Mouse (Mus musculus): Measurements from ENCODE around the gene Siva1. TPM values are rescaled to one million over a fixed set of nuclear protein-coding genes. Genes with fewer than 3 reads are reported as not detected.

The Siva1 gene
- total and polyA plus RNA-seq, 3 experiments: 60.7 to 214 (median 98.9) TPM

GRCm38 (mm10) chr12:112664656-112665055 is 20.2 kb downstream of the Siva1 start:
- H3K36me3 ChIP-seq (replicated peaks): peaks cover 99% of the 10 kb centered on the region

GRCm38 (mm10) chr12:112665445-112665844 is 21.0 kb downstream of the Siva1 start:
- no peak for TF ChIP-seq GATA1 (IDR thresholded peaks at IDR 0.05; ENCODE audit: borderline replicate concordance, low read length)
- no peak for TF ChIP-seq CTCF (IDR thresholded peaks at IDR 0.05; ENCODE audit: low read depth, low read length)
- no peak for TF ChIP-seq TAL1 (conservative IDR thresholded peaks at IDR 0.05; ENCODE audit: low read depth, low read length)
- TF ChIP-seq POLR2AphosphoS5 (IDR thresholded peaks at IDR 0.05; ENCODE audit: insufficient replicate concordance, low read depth, low read length): no peak
- no peak for TF ChIP-seq GATA2 (IDR thresholded peaks at IDR 0.05; ENCODE audit: borderline replicate concordance, low read depth, low read length)
- ATAC-seq (ENCODE audit: extremely low read depth, insufficient number of reproducible peaks, low FRiP score, poor library complexity, severe bottlenecking) (no peak), DNase-seq (ENCODE audit: low spot score) (no peak)
- peaks cover 99% of the 10 kb centered on the region for H3K36me3 ChIP-seq (replicated peaks)
- H3K4me3 ChIP-seq (ENCODE audit: low read depth, low read length): no peak overlapping the region
- no peaks in the 10 kb centered on the region for H3K27me3 ChIP-seq (ENCODE audit: insufficient read depth, low read length)
- peaks cover 80% of the 10 kb centered on the region for H3K4me1 ChIP-seq (ENCODE audit: insufficient read depth, low read depth, low read length)
- H3K9me3 ChIP-seq (replicated peaks): no peaks in the 10 kb centered on the region

More at GRCm38 (mm10) chr12:112664656-112665055, 20.2 kb downstream of the Siva1 start:
- no peak for TF ChIP-seq GATA2 (IDR thresholded peaks at IDR 0.05; ENCODE audit: borderline replicate concordance, low read depth, low read length)
- no peak for TF ChIP-seq CTCF (IDR thresholded peaks at IDR 0.05; ENCODE audit: low read depth, low read length)
- no peak for TF ChIP-seq POLR2AphosphoS5 (IDR thresholded peaks at IDR 0.05; ENCODE audit: insufficient replicate concordance, low read depth, low read length)
- TF ChIP-seq TAL1 (conservative IDR thresholded peaks at IDR 0.05; ENCODE audit: low read depth, low read length): no peak
- no peak for TF ChIP-seq GATA1 (IDR thresholded peaks at IDR 0.05; ENCODE audit: borderline replicate concordance, low read length)
- H3K9me3 ChIP-seq (replicated peaks): no peaks in the 10 kb centered on the region
- no peak overlapping the region for H3K4me3 ChIP-seq (ENCODE audit: low read depth, low read length)
- ATAC-seq (ENCODE audit: extremely low read depth, insufficient number of reproducible peaks, low FRiP score, poor library complexity, severe bottlenecking) (no peak), DNase-seq (ENCODE audit: low spot score) (no peak)
- peaks cover 75% of the 10 kb centered on the region for H3K4me1 ChIP-seq (ENCODE audit: insufficient read depth, low read depth, low read length)
- no peaks in the 10 kb centered on the region for H3K27me3 ChIP-seq (ENCODE audit: insufficient read depth, low read length)

DNA sequence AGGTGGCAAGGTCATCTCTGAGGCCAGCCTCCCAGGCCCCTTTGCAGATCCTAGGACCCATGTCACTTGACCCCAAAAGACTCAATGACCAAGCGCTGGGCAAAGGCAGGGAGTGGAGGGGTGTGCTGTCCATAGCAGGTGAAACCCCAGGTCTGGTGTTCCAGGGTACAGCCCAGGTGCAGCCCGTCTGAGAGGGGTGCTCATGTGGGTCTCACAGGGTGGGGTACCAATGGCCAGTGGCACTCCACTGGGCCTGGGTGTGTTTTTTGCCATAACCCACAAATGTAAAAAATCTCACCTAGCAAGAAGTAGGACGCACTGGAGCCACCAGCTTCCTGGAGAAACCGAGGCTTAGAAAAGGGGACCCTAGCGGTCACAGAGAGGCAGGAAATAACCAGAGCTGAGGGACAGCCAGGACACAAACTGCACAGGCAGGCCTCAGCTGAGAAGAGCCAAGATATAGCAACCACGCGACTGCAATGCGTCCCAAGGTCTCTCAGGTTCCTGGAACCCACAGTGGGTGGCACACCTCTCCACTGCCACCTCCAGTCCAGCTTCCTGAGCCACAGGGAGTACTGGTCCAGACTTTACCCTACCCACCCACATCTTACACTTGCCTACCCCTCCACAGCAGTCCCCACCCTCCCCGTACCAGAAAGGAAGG is 21.5 kb downstream of the Siva1 start:
- peaks cover 99% of the 10 kb centered on the region for H3K36me3 ChIP-seq (replicated peaks)
- peaks cover 80% of the 10 kb centered on the region for H3K4me1 ChIP-seq (ENCODE audit: insufficient read depth, low read depth, low read length)
- DNase-seq (ENCODE audit: low spot score) (no peak), ATAC-seq (ENCODE audit: extremely low read depth, insufficient number of reproducible peaks, low FRiP score, poor library complexity, severe bottlenecking) (no peak; the same call in 1 of the 2 replicates)
- no peaks in the 10 kb centered on the region for H3K27me3 ChIP-seq (ENCODE audit: insufficient read depth, low read length)
- H3K4me3 ChIP-seq (ENCODE audit: low read depth, low read length): no peak overlapping the region
- no peaks in the 10 kb centered on the region for H3K9me3 ChIP-seq (replicated peaks)
- TF ChIP-seq CTCF (IDR thresholded peaks at IDR 0.05; ENCODE audit: low read depth, low read length): no peak
- no peak for TF ChIP-seq GATA2 (IDR thresholded peaks at IDR 0.05; ENCODE audit: borderline replicate concordance, low read depth, low read length)
- TF ChIP-seq TAL1 (conservative IDR thresholded peaks at IDR 0.05; ENCODE audit: low read depth, low read length): no peak
- TF ChIP-seq POLR2AphosphoS5 (IDR thresholded peaks at IDR 0.05; ENCODE audit: insufficient replicate concordance, low read depth, low read length): no peak
- TF ChIP-seq GATA1 (IDR thresholded peaks at IDR 0.05; ENCODE audit: borderline replicate concordance, low read length): no peak

GRCm38 (mm10) chr12:112667619-112668297 is 23.3 kb downstream of the Siva1 start:
- Histone ChIP-seq H3K4me3 (ENCODE audit: low read depth, low read length) (peak overlapping the region; percentile 17; the same call in 1 of the 2 replicates), H3K4me1 (ENCODE audit: insufficient read depth, low read depth, low read length) (peaks cover 82% of the 10 kb centered on the region), H3K9me3 (replicated peaks) (no peaks in the 10 kb centered on the region), H3K27me3 (ENCODE audit: insufficient read depth, low read length) (no peaks in the 10 kb centered on the region), H3K36me3 (replicated peaks) (peaks cover 99% of the 10 kb centered on the region)
- ATAC-seq (ENCODE audit: extremely low read depth, insufficient number of reproducible peaks, low FRiP score, poor library complexity, severe bottlenecking): no peak; the same call in 1 of the 2 replicates
- TF ChIP-seq CTCF (IDR thresholded peaks at IDR 0.05; ENCODE audit: low read depth, low read length): no peak
- TF ChIP-seq GATA2 (IDR thresholded peaks at IDR 0.05; ENCODE audit: borderline replicate concordance, low read depth, low read length): no peak
- TF ChIP-seq GATA1 (IDR thresholded peaks at IDR 0.05; ENCODE audit: borderline replicate concordance, low read length): no peak
- TF ChIP-seq TAL1 (conservative IDR thresholded peaks at IDR 0.05; ENCODE audit: low read depth, low read length): no peak
- no peak for TF ChIP-seq POLR2AphosphoS5 (IDR thresholded peaks at IDR 0.05; ENCODE audit: insufficient replicate concordance, low read depth, low read length)
- no peak for DNase-seq (ENCODE audit: low spot score)

DNA sequence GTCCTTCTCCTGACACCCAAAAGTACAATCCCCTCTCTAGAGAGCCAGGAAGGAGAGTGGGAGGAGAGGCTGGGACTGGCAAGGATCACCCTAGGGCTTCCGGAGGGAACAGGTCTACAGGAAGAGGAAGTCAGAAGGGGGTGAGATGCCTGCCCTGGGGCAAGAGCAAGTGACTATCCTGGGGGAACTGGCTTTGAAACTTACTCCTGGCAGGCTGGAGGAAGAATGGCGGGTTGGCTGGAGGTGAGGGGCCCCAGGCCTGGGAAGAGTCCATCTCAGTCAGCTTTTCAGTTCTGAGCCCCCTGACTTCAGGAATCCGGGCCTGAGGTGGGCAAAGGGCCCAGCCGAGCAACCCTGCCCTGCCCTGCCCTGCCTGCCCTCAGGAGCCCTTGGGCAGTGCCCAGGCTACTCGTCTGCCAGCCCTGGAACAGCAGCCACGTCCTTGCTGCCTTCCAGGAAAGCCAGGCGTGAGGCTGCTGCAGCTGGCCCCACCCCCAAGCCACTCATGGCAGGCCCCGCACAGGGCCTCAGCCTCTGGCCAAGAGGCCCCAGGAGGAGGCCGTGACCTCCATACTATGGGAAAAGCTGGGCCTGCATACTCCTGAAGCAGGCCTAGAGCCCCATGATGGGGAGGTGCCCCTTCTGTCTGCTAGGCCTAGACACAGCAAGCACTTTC is 26.4 kb downstream of the Siva1 start:
- no peak for ATAC-seq (ENCODE audit: extremely low read depth, insufficient number of reproducible peaks, low FRiP score, poor library complexity, severe bottlenecking)

More for the DNA sequence above, 26.4 kb downstream of the Siva1 start:
- H3K27me3 ChIP-seq (ENCODE audit: insufficient read depth, low read length): no peaks in the 10 kb centered on the region
- peaks cover 69% of the 10 kb centered on the region for H3K36me3 ChIP-seq (replicated peaks)
- H3K9me3 ChIP-seq (replicated peaks): no peaks in the 10 kb centered on the region
- TF ChIP-seq CTCF (IDR thresholded peaks at IDR 0.05; ENCODE audit: low read depth, low read length) (no peak), TAL1 (conservative IDR thresholded peaks at IDR 0.05; ENCODE audit: low read depth, low read length) (no peak), POLR2AphosphoS5 (IDR thresholded peaks at IDR 0.05; ENCODE audit: insufficient replicate concordance, low read depth, low read length) (no peak), GATA1 (IDR thresholded peaks at IDR 0.05; ENCODE audit: borderline replicate concordance, low read length) (no peak), GATA2 (IDR thresholded peaks at IDR 0.05; ENCODE audit: borderline replicate concordance, low read depth, low read length) (no peak)
- peaks cover 84% of the 10 kb centered on the region for H3K4me1 ChIP-seq (ENCODE audit: insufficient read depth, low read depth, low read length)
- peak; percentile 58 for DNase-seq (ENCODE audit: low spot score)
- H3K4me3 ChIP-seq (ENCODE audit: low read depth, low read length): peak overlapping the region; percentile 80; the same call in 1 of the 2 replicates
